Mouse (Mus musculus): ENCODE measurements around the gene Crtc1.

Crtc1 gene

DNA sequence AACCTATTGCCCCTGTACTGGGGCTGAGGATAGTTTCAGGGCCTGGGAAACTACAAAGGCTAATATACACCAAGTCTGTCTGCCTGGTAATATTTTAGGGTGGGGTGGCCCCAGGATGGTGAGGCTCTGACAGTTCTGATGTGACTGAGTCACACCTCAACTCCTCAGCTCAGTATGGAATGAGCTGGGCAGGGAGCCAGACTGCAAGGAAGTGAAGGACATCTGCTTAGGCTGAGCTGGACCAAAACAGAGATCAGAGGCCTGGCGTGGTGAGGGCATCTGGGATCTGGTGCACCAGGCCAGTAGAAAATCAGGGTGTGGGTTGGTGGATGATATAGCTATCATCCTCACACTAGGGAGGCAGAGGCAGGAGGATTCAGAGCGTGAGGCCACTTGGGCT, 49.7 kb downstream of the Crtc1 start:
- no peak for DNase-seq (ENCODE audit: low read depth, low spot score)

DNA sequence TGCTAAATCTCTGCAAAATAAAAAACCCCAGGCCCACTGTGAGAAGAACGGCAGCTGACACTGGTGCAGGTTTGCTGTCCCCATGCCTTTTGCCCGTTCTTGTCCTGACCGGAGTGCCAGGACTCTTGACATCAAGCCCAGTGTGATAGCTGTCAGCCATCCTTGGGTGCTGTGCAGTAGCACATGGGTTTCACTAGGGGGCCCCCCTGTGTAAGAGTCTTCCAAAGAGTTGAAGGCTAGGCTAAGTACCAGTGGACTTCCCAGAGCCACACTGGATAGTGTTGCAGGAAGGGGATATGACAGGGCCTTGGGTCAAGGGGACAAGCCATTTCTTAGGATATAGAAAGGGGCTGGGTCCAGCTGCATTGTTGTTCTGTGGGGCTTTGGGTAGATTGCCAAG, 56.1 kb downstream of the Crtc1 start:
- peak; percentile 65 for DNase-seq (ENCODE audit: low read depth, low spot score)

DNA sequence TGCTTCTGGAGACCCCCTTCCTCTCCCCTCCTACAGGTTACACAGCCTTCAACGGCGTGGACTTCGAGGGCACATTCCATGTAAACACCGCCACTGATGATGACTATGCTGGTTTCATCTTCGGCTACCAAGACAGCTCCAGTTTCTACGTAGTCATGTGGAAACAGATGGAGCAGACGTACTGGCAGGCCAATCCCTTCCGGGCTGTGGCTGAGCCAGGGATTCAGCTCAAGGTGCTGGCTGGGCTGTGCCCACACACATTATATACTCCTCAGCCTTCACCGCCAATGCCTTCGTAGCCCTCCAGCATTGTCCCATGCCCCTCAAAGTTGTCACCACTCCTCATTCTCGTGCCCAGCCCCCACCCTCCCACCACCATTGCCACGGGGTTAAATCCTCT, 59.3 kb downstream of the Crtc1 start:
- no peak for DNase-seq (ENCODE audit: low read depth, low spot score)

GRCm38 (mm10) chr8:70377049-70377448, 62.3 kb downstream of the Crtc1 start:
- no peak for DNase-seq (ENCODE audit: low read depth, low spot score)

DNA sequence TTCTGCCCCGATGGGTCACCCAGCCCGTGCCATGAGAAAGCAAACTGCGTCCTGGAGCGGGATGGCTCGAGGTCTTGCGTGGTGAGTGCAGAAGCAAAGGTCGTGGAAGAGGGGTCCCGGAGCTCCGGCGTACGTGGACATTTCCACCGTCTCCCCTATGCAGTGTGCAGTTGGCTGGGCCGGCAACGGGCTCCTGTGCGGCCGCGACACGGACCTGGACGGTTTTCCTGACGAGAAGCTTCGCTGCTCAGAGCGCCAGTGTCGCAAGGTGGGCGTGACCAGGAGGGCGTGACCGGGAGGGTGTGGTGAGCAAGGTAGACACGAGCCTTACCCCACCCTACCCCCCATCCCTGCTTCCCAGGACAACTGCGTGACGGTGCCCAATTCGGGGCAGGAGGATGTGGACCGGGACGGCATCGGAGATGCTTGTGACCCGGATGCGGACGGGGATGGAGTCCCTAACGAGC, 63.1 kb downstream of the Crtc1 start:
- no peak for DNase-seq (ENCODE audit: low read depth, low spot score)

DNA sequence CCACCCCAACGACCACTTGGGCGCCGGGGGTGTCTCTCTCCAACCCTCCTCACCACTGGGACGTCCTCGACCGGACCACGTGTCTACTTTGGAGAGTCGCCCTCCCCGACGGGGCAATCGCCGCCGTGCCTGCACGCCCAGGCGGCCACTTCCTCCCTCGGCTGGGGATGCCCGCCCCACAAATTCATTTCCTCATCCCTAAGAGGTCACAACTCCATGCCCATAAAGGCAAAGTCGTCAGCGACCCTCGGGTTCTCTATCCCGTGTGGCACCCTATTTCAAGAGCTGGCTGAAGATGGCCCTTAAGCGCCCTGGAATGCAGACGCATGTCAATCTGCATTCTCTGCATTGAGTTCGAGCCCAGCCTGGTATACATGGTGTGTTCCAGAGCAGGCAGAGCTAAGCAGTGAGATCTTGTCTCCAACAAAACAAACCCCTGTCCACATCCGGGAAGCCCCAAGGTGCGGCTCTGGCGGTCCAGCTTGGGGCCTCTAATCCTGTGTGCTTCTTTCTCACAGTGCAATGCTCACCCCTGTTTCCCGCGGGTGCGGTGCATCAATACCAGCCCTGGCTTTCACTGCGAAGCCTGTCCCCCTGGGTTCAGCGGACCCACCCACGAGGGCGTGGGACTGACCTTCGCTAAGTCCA, 64.0 kb downstream of the Crtc1 start:
- no peak for DNase-seq (ENCODE audit: low read depth, low spot score)

- DNase-seq (ENCODE audit: low read depth, low spot score): peak; percentile 90
Observed at GRCm38 (mm10) chr8:70374318-70374927, 65.0 kb downstream of the Crtc1 start.

DNA sequence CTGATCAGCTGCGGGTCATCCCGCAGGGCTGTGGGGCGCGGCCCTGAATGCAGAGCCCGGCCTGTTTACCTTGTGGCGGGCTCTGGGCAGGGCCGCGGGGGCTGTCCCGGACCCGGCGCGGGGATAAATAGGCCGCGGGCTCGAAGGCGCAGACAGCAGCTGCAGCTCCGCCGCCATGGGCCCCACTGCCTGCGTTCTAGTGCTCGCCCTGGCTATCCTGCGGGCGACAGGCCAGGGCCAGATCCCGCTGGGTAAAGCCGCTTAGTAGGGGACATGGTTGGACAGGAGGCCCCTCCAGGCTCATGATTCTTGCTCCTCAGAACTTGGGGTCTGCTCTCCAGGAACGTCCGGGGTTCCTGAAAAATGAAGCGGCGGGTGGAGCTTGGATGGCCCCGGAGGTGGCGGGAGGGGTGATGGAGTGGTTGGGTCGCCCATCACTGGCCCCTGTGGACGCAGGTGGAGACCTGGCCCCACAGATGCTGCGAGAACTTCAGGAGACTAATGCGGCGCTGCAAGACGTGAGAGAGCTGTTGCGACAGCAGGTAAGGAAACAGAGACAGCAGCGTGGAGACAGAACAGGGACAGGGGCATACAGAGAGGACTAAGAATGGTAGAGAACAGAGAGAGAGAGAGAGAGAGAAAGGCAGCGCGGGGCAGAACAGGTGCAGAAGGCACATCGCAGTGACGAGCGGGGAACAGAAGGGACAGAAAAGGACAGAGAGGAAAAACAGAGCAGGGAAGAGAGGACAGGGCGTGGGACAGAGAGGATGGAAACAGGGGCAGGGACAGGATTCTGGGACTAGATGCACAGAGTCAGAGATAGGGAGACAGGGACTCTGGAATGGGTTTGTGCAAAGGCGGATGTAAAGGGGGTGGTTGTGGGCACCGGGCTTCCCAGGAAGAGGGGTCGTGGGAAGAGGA, 65.7 kb downstream of the Crtc1 start, which contains the start of gene Comp:
Gene Comp (plus strand): TSS at position 162 of the 921 bp plus-strand sequence.
- no peak for DNase-seq (ENCODE audit: low read depth, low spot score)

DNA sequence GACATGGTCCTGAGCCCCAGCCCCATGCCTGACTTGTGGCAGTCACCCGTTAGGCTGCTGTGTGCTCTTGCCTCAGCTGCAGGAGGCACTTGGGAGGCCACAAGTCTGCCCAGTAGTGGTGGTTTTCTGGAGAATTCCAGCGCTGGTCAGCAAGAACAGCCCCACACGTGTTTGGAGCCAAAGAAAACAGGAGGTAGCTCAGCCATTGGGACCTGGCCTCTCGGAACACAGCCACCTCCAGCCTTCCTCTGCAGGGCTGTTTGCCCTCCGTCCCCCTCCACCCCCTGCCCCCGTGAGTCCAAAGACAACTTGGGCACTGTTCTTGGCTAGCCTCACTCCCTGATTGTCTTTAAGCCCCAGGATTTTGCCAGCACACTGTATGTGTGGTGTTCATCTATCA, 67.4 kb downstream of the Crtc1 start:
- DNase-seq (ENCODE audit: low read depth, low spot score): no peak

- DNase-seq (ENCODE audit: low read depth, low spot score): no peak
Observed at GRCm38 (mm10) chr8:70370476-70370875, 68.9 kb downstream of the Crtc1 start.

- no peak for DNase-seq (ENCODE audit: low read depth, low spot score)
Observed at GRCm38 (mm10) chr8:70366588-70366987, 72.8 kb downstream of the Crtc1 start.

- no peak for DNase-seq (ENCODE audit: low read depth, low spot score)
Observed at GRCm38 (mm10) chr8:70364066-70364465, 75.3 kb downstream of the Crtc1 start.

DNA sequence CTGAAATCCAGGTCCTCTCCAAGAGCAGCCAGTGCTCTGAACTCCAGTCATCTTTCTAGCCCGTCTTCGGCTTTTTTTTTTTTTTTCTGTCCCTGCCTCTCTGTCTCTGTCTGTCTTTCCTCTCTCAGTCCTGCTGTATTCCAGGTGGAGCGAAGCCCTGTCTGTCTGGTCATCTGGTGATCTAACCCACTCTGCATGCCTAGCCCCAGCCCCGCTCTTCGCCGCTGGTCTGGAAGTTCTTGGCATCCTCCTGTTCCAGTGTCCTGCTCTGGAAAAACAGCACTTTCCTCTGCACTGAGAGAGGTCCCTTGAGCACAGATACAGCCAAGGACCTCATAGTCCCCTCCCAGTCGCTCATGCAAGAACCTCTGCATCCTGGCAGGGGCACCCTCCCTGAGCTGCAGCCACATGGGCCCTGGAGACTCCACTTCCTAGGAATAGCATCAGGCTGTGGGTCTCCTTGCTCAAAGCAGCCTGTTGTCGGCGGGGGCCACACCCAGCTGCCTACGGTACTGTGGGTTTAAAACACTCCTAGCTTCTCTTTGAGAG, 77.8 kb downstream of the Crtc1 start:
- no peak for DNase-seq (ENCODE audit: low read depth, low spot score)

DNA sequence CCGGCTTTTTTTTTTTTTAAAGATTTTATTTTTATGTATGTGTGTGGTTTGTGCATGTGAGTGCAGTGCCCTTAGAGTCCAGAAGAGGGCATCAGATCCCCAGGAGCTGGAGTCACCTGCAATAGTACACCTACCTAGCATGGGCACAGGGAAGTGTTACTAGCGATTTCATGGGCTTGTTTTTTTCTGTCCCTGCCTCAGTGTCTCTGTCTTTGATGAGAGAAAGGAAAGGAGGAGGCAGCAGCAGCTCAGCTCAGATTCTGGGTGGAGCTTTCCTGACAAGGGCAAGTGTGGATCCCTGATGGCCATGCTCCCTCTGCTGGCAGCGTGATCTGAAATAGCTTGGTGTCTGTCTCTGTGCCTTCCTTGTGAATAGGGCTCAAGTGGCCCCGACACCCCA, 78.6 kb downstream of the Crtc1 start:
- DNase-seq (ENCODE audit: low read depth, low spot score): peak; percentile 86

DNA sequence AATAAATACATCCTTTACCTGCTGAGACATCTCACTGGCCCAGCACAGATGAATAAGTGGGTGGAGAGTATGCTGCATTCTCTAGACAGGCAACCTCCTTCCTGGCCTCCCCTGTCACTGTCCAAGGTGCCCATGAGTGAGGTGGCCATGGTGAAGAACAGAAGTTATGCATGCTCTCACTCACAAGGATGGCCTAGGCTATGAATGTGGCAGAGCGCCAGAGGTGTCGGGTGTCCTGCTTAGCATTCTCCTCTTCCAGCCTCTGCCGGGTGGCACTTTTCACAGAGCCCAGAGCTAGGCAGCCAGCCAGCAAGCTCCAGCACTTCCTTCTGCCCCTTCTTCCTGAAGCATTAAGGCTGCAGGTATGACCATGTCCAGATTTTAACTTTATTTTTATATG, 80.0 kb downstream of the Crtc1 start:
- DNase-seq (ENCODE audit: low read depth, low spot score): no peak

- no peak for DNase-seq (ENCODE audit: low read depth, low spot score)
Observed at GRCm38 (mm10) chr8:70356111-70356510, 83.3 kb downstream of the Crtc1 start.

GRCm38 (mm10) chr8:70354004-70354403, 85.4 kb downstream of the Crtc1 start:
- no peak for DNase-seq (ENCODE audit: low read depth, low spot score)

DNA sequence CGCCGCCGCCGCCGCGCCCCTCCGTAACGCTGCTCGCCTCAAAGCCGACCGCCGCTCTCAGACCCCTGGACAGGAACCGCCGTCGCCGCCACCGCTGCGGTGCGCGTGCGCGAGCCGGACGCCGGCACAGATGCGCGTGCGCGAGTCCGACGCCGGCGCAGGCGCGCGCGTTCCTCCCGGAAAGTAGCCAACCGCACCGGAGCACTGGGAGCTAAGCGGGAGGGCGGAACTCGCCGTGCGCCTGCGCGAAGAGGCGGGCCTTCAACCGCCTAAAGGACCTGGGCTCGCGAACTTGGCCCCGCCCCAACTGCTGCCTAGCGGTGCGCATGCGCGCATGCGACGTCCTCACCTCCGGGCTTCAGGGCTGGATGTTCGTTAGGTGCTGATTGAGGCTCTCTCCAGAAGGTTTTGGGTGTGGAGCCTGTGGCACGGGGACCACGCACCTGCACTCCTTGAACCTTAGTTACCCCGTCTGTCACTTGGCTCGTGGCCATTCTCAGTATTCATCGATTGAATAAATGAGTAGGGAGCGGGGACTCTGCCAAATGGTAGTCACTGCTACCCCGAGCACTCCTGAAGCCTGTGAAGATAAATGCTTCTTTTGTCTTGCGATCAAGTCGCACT, 86.1 kb downstream of the Crtc1 start, which contains the start of gene Upf1:
Gene Upf1 (minus strand): TSS at position 85 of the 624 bp plus-strand sequence.
- DNase-seq (ENCODE audit: low read depth, low spot score): peak; percentile 98

DNA sequence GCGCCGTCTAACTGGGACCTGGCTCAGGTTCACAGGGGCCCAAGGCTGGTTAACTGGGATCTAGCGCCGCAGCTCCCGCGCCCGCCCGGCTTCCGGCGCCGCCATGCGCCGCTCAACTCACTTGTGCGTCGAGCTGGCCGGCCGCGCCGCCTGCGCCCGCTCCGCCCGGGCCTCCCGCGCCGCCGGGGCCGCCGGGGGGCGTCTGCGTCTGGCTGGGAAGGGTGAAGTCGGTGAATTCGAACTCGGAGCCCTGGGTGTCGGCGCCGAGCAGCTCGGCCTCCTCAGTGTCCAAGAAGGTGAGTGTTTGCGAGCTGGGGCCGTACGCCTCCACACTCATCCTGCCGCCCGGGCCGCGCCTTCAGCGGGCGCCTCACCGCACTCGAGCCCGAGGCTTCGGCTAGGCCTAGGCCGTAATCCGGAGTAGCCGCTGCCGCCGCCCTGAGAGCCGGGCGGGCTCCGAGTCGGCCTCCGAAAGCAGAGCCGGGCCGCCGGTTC, 86.7 kb downstream of the Crtc1 start:
- DNase-seq (ENCODE audit: low read depth, low spot score): no peak

GRCm38 (mm10) chr8:70352000-70352384, 87.4 kb downstream of the Crtc1 start:
- no peak for DNase-seq (ENCODE audit: low read depth, low spot score)

Data from R1 (cell line).